Mouse (Mus musculus) limb, embryonic 11.5 days (tissue): ENCODE measurements at regions not wholly inside any gene's neighbourhood (a gene's known extent, or its start where the extent isn't known, plus 50 kb on each side); places are given as distances from the start of the nearest gene placed in this dataset.

ENCODE experiments used
- ATAC-seq: fragments of 200-750 bp; cut with Nextera tagmentation; 2 replicates; pipeline ENCODE4 v1.8.0; 2017; ENCODE audit warnings: low read depth; ENCODE audit not compliant: insufficient number of reproducible peaks, low FRiP score, low TSS enrichment
- DNase-seq: peaks from one replicate; pipeline ENCODE4 v3.0.0-alpha.2; 2015; ENCODE audit warnings: low spot score
- H3K27ac ChIP-seq: fragments of 300-500 bp; sonication (generic); replicated peaks from 2 replicates; pipeline ENCODE4 v1.5.1; 2014; ENCODE audit warnings: low read depth, mild to moderate bottlenecking, low read length
- H3K27me3 ChIP-seq: fragments of 300-500 bp; sonication (generic); 2 replicates; pipeline ENCODE4 v1.6.1; 2014; ENCODE audit warnings: mild to moderate bottlenecking, low read length, mixed read lengths; ENCODE audit not compliant: control insufficient read depth, insufficient read depth
- H3K36me3 ChIP-seq: fragments of 300-500 bp; sonication (generic); 2 replicates; pipeline ENCODE4 v1.6.1; 2014; ENCODE audit warnings: mild to moderate bottlenecking, low read length, moderate library complexity, mixed read lengths; ENCODE audit not compliant: control insufficient read depth, insufficient read depth
- H3K4me1 ChIP-seq: fragments of 300-500 bp; sonication (generic); 2 replicates; pipeline ENCODE4 v1.6.1; 2014; ENCODE audit warnings: low read length, mixed read lengths; ENCODE audit not compliant: control insufficient read depth, insufficient read depth
- H3K4me2 ChIP-seq: fragments of 300-500 bp; sonication (generic); 2 replicates; pipeline ENCODE4 v1.6.1; 2014; ENCODE audit warnings: low read depth, mild to moderate bottlenecking, moderate library complexity; ENCODE audit not compliant: severe bottlenecking
- H3K4me3 ChIP-seq: fragments of 300-500 bp; sonication (generic); 2 replicates; pipeline ENCODE4 v1.5.1; 2014; ENCODE audit warnings: low read depth, low read length
- H3K9ac ChIP-seq: fragments of 300-500 bp; sonication (generic); 2 replicates; pipeline ENCODE4 v1.6.1; 2014; ENCODE audit warnings: mild to moderate bottlenecking, low read length
- H3K9me3 ChIP-seq: fragments of 300-500 bp; sonication (generic); 2 replicates; pipeline ENCODE4 v1.6.1; 2016; ENCODE audit warnings: low read length; ENCODE audit not compliant: control insufficient read depth
- WGBS: fragments of 180-500 bp; shearing (Covaris S2); extraction: QIAGEN DNeasy Blood & Tissue Kit; methylation state at CpG from one replicate; pipeline ENCODE4 v1.1.7; 2014; 5-methylcytosine and 5-hydroxymethylcytosine counted together

DNA sequence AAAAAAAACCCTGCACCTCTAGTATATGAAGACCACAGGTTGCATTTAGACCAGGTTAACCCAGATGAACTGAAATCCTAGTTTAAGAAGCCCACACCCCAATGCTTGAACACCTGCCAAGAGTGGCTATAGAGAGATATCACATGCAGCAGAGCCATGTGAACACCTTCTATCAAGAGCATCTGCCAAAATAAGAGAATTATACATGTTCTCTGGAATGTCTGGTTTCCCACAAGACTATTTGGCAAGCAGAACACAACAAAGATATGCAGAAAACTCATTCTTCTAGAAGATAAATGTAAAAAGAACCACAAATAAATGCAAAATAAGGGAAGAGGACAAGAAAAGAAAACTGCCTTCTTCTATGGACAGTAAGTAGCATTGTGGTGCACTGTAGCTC is 107.7 kb upstream of the Dab2 start:
- Histone ChIP-seq H3K9ac (no peak overlapping the region), H3K27me3 (no peaks in the 10 kb centered on the region), H3K9me3 (no peaks in the 10 kb centered on the region), H3K4me2 (no peak overlapping the region), H3K4me1 (no peaks in the 10 kb centered on the region), H3K4me3 (no peak overlapping the region), H3K27ac (no peak overlapping the region), H3K36me3 (no peaks in the 10 kb centered on the region)
- DNase-seq (no peak), ATAC-seq (no peak)

DNA sequence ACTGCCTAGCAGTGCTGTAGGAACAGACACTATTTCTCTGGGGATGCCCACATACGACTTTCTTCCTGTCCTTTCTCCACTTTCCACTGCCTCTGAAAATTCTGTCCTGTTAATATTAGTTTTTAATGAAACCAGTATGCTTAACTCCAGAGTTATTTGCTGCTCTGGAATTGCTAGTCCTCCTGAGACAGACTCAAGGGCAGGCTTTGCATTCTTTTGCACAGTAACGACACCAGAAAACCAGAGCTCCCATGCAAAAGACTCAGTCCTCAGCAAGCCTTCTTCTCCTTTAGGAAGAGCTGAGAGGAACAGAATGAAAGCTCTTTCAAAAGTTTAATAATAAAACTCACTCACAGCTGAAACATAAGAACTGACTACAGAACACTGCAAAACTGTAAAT is 92.3 kb upstream of the Dab2 start:
- 32% methylated on average over 2 of the region's 2 CpGs for WGBS
- Histone ChIP-seq H3K9me3 (no peaks in the 10 kb centered on the region), H3K4me1 (no peaks in the 10 kb centered on the region), H3K4me3 (no peak overlapping the region), H3K27ac (no peak overlapping the region), H3K27me3 (no peaks in the 10 kb centered on the region), H3K36me3 (no peaks in the 10 kb centered on the region), H3K4me2 (no peak overlapping the region), H3K9ac (no peak overlapping the region)
- DNase-seq (no peak), ATAC-seq (no peak)

DNA sequence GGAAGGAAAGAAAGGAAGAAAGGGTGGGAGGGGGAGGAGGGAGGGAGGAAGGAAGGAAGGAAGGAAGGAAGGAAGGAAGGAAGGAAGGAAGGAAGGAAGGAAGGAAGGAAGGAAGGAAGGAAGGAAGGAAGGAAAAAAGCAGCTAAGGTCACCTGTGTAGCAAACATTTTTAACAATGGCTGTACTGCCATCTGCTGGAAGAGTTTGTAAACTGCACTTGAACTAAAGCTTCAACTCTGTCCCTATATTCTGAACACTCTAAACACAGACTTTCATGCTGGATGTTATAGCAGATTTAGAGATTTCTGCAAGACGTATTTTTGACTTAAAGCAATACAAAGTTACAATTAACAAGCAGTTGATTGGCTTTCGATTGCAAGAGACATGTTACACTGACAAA is 90.3 kb upstream of the Dab2 start:
- ATAC-seq (no peak), DNase-seq (peak; percentile 57)
- Histone ChIP-seq H3K4me1 (no peaks in the 10 kb centered on the region), H3K27ac (no peak overlapping the region), H3K36me3 (no peaks in the 10 kb centered on the region), H3K4me2 (no peak overlapping the region), H3K27me3 (no peaks in the 10 kb centered on the region), H3K9ac (no peak overlapping the region), H3K4me3 (no peak overlapping the region), H3K9me3 (no peaks in the 10 kb centered on the region)
- WGBS = 9% methylated on average over 2 of the region's 2 CpGs

DNA sequence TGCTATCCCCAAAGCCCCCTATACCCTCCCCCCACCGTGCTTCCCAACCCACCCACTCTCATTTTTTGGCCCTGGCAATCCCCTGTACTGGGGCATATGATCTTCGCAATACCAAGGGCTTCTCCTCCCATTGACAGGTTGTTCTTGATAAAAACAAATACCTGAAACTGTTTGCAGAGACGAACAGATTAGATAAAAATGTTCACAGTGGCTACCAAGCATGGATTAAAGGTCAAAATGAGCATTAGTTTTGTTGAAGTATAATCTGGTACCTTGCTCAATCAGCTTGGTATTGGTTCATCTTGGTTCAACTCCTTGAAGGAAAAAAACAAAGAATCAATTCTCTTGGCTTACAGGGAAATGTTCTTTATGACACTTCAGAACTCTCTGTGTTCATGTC is 81.5 kb upstream of the Dab2 start:
- H3K4me1 ChIP-seq = no peaks in the 10 kb centered on the region
- no peak for DNase-seq
- H3K4me2 ChIP-seq = no peak overlapping the region
- no peaks in the 10 kb centered on the region for H3K9me3 ChIP-seq
- no peaks in the 10 kb centered on the region for H3K36me3 ChIP-seq
- H3K9ac ChIP-seq = no peak overlapping the region
- H3K27ac ChIP-seq = no peak overlapping the region
- H3K4me3 ChIP-seq = no peak overlapping the region
- 70% methylated on average over 3 of the region's 3 CpGs for WGBS
- no peaks in the 10 kb centered on the region for H3K27me3 ChIP-seq
- no peak for ATAC-seq

DNA sequence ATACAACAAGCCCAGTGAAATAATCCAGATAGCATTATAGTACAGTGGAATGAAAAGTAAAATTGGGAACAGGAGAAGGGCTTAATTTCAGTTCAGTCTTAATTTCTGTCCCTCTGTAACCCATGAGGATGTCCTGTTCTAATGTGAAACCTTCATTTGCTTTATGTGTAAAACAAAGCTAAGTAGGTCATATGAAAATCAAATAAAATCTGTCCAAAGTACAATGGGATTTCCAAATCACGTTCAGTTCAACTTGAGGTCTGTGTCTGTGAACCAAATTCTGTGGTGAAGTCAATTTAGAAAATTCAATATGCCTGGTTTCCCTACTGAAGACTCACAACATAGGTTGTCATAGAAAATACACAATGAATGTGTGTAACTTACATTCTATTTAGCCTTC is 74.4 kb upstream of the Dab2 start:
- H3K27me3 ChIP-seq = no peaks in the 10 kb centered on the region
- ATAC-seq (no peak), DNase-seq (no peak)
- no peak overlapping the region for H3K4me3 ChIP-seq
- H3K9ac ChIP-seq = no peak overlapping the region
- no peaks in the 10 kb centered on the region for H3K4me1 ChIP-seq
- H3K9me3 ChIP-seq = no peaks in the 10 kb centered on the region
- 79% methylated on average over 1 of the region's 1 CpGs for WGBS
- no peak overlapping the region for H3K4me2 ChIP-seq
- H3K27ac ChIP-seq = no peak overlapping the region
- no peaks in the 10 kb centered on the region for H3K36me3 ChIP-seq

DNA sequence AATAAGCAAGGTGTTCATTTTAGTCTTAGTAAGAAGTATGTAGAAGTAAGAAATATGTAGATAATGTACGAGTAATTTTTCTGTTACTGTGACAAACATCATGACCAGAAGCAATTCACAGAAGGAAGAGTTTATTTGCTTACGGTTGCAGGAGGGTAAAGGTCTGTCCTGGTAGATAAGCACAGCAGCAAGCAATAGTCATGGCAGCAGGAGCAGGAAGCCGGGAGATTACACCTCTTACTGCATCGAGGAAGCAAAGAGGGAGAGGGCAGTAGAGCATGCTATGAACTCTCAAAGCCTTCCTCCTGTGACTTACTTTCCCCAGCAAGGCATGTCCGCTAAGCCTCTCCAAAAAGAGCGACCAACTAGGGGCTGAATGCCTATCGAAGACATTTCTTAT is 69.0 kb upstream of the Dab2 start:
- H3K9ac ChIP-seq = no peak overlapping the region
- no peaks in the 10 kb centered on the region; the same call in 1 of the 2 replicates for H3K9me3 ChIP-seq
- ATAC-seq (no peak), DNase-seq (no peak)
- 86% methylated on average over 7 of the region's 7 CpGs for WGBS
- no peaks in the 10 kb centered on the region for H3K36me3 ChIP-seq
- H3K4me3 ChIP-seq = no peak overlapping the region
- no peaks in the 10 kb centered on the region for H3K4me1 ChIP-seq
- H3K27ac ChIP-seq = no peak overlapping the region
- H3K4me2 ChIP-seq = no peak overlapping the region
- no peaks in the 10 kb centered on the region for H3K27me3 ChIP-seq

DNA sequence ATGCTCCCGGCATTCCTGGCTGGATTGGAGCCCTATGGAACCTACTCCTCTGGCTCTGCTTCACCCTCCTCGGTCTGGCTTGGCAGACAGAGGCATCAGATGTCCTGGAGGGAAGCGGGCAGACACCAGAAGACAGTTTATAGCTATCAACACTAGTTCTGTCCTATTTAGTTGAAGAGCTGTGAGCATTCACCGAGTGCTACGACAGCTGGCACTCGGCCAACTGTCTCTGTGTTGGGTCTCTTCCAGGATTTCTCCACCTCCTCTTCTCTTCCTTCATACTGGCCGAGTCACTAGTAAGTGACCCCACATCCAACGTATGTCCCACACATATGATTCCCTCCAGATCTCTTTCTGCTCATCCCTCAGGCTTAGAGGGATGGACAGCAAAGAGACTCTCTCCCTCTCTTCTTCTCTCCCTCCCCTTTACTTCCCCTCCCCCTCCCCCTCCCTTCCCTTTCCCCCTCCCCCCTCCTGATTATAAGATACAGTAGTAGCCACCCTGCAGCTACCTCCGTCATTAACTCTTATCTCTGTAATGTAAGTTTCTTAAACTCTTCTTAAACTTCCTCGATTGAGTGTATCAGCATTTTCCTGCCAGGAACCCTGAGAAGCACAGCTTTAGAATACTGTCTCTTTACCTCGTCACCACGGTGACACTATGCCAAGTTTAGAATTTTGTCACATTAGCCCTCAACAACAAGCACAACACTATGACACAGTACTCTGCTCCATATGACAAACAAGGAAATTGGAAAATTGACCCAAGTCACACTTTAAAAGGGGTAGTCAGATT is 68.1 kb upstream of the Dab2 start:
- no peak overlapping the region for H3K27ac ChIP-seq
- H3K27me3 ChIP-seq = no peaks in the 10 kb centered on the region
- DNase-seq = no peak
- WGBS = 86% methylated on average over 12 of the region's 12 CpGs
- no peak overlapping the region for H3K4me3 ChIP-seq
- no peaks in the 10 kb centered on the region; the same call in 1 of the 2 replicates for H3K9me3 ChIP-seq
- H3K36me3 ChIP-seq = no peaks in the 10 kb centered on the region
- H3K9ac ChIP-seq = no peak overlapping the region
- H3K4me1 ChIP-seq = no peaks in the 10 kb centered on the region
- ATAC-seq = no peak
- H3K4me2 ChIP-seq = no peak overlapping the region

DNA sequence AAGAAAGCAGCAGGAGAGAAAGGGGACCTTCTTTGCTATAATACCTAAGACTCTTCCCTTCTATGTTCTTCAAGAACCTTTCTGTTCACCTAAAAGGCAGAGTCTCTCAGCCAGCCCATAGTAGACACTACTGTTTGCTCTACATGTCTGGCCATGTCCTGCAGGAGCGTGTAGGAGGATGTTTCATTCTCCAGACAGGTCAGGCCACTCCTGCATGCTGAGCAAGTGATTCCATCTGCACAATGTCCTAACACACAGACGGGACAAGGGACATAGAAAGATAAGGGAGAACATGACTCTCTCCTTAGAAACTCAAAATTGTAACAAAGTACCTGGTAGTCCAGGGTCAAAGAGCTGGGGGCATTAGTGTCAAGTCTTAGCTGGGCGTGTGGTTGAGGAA is 66.0 kb upstream of the Dab2 start:
- Histone ChIP-seq H3K4me2 (no peak overlapping the region), H3K9ac (no peak overlapping the region), H3K27ac (no peak overlapping the region), H3K4me1 (no peaks in the 10 kb centered on the region), H3K36me3 (no peaks in the 10 kb centered on the region), H3K9me3 (no peaks in the 10 kb centered on the region; the same call in 1 of the 2 replicates), H3K4me3 (no peak overlapping the region), H3K27me3 (no peaks in the 10 kb centered on the region)
- no peak for DNase-seq
- 59% methylated on average over 3 of the region's 3 CpGs for WGBS
- no peak for ATAC-seq

DNA sequence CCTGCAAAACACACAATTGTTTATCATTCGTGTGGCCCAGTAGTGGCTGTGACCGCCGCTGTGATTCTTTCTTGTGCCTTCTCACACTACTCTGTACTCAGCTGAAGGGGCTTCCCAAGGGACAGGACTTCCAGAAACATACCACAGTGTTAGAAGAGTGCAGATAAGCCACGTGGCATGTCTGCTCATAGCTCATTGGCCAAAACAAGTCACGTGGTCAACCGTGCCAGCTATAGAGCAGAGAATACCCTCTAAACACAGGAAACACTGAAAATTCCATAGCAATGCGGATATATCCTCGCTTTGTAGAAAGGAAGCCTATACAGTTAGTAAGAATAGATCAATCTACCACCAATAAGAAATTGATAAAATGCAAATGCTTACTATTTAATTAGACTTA is 63.0 kb upstream of the Dab2 start:
- no peaks in the 10 kb centered on the region for H3K36me3 ChIP-seq
- no peaks in the 10 kb centered on the region for H3K4me1 ChIP-seq
- no peak for ATAC-seq
- no peaks in the 10 kb centered on the region for H3K9me3 ChIP-seq
- no peak overlapping the region for H3K27ac ChIP-seq
- no peak for DNase-seq
- no peaks in the 10 kb centered on the region for H3K27me3 ChIP-seq
- 89% methylated on average over 8 of the region's 8 CpGs for WGBS
- H3K4me3 ChIP-seq = no peak overlapping the region
- no peak overlapping the region for H3K4me2 ChIP-seq
- no peak overlapping the region for H3K9ac ChIP-seq
